Mouse (Mus musculus) WW6 (cell line): ENCODE measurements at regions not wholly inside any gene's neighbourhood (a gene's known extent, or its start where the extent isn't known, plus 50 kb on each side); places are given as distances from the start of the nearest gene placed in this dataset.
A peak's percentile ranks its signal among the peaks of the same experiment; 100 is the strongest.

Experiments used
- DNase-seq: peaks from one replicate; pipeline ENCODE4 v3.0.0-alpha.2; 2013; ENCODE audit warnings: low read depth, low spot score

- no peak for DNase-seq
Observed at GRCm38 (mm10) chr17:79498321-79498720, 113.3 kb upstream of the Rmdn2 start.

DNA sequence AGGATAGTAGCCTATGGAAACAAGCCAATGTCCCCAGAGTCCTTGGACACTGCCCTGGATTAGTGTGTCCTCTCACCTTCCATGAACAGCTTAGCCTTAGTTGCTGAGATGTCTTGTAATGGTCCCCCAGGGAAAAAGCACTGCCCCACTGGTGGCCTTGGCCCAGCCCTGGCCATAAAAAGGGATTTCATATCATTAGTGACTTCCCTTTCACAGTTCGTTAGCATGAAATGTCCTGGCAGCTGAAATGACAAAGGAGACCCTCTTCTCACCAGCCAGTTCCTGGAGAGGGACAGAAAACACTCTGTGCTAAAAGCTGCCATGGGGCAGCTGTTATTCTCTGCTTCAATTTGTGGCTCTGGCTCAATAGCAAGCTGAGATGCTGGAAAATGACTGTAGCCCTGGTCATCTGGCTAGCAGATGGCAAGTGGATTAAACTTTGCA, 110.6 kb upstream of the Rmdn2 start:
- DNase-seq = no peak

- DNase-seq = no peak
Observed at GRCm38 (mm10) chr17:79501926-79502325, 109.7 kb upstream of the Rmdn2 start.

GRCm38 (mm10) chr17:79503037-79503436, 108.6 kb upstream of the Rmdn2 start:
- DNase-seq = no peak

GRCm38 (mm10) chr17:79504209-79504608, 107.5 kb upstream of the Rmdn2 start:
- DNase-seq = no peak

DNA sequence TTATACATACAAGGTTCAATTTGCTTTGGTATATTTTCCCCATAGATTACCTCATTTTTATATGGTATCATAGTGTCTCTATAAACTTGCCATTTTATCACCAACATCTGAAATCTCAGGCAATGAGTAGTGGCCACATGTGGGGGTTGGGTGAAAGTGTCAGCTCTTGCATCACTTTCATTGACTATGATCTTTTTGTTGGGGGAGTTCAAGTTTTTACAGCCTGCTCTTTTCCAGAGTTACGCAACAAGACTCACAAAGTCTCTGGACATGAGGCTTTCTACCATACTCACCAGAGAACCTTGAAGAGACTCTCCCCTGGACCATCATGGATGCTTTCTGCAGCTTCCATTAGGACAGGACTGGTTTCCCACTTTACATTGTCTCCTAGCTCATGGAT, 106.1 kb upstream of the Rmdn2 start:
- DNase-seq = no peak

DNA sequence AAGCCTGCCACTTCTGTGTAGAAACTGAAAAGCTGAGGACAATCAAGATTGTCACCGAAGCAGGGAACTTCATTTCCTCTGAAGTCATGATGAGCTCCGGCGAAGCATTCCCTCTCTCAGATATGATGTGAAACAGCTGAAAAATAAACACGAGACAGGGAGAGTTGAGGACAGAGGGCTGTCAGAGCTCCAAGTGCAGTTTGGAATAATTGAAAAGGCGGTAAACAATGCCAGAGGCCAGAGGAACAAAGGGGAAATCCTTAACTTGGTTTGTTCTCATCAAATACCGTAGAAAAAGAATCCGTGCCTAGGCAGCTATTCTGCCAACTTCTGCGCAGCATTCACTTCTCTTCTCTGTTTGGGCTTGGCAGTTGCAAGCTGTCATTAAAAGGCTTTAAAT, 102.4 kb upstream of the Rmdn2 start:
- no peak for DNase-seq

- DNase-seq = no peak
Observed at GRCm38 (mm10) chr17:79509957-79510710, 101.5 kb upstream of the Rmdn2 start.

GRCm38 (mm10) chr17:79511218-79511617, 100.4 kb upstream of the Rmdn2 start:
- no peak for DNase-seq

DNA sequence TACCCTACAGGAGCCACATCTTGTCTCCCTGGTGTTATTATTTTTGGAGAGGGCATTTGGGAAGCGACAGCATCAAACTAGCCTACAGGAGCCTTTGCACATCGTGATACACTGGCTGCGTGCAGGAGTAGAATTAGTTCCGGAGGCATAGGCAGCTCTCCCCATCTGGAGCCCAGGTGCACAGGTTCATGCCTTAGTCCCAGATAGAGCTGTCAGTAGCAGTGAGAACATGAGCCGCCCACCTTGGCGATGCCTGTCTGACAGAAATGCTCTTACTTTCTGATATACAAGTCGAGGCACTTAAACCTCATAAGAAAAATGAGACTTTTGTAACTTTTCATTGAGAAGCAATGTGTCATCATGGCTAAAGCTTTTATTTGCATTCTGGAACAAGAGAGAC, 97.6 kb upstream of the Rmdn2 start:
- DNase-seq = no peak

GRCm38 (mm10) chr17:79518185-79518584, 93.5 kb upstream of the Rmdn2 start:
- peak; percentile 16 for DNase-seq

DNA sequence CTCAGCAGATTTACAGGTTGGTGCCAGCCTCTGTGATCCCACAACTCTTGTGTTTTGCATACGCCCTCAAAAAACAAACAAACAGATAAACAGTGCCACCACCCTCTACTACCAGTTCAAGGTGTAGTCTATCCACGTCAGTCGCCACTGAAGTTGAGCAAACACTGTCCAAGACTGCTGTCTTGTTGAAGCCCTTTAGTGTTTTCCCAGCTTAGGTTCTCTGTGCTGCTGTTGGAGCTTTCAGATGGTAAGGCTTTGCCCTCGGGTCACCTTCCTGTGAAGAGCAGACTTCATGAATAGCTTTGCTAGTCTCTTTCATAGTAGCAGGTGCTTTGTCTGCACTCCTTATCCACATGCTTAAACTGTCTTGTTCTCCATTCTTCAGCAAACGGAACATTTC, 93.0 kb upstream of the Rmdn2 start:
- no peak for DNase-seq

DNA sequence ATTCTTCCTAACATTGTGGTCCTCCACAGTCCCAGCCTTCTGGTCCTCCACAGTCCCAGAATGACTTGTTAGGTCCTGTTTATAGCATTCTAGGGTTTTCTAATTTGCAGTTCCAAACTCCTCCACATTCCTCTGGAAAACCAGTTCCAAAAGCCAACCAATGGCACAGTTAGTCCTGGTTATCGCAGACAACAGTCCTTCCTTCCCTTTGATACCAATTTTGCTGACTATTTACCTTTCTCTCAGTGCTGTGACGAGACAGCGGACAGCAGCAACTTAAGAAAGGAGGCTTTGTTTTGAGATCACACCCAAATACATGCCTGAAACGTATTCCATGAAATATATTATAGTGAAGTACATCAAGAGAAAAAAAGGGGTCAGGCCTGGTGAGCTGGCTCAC, 92.3 kb upstream of the Rmdn2 start:
- DNase-seq = no peak

DNA sequence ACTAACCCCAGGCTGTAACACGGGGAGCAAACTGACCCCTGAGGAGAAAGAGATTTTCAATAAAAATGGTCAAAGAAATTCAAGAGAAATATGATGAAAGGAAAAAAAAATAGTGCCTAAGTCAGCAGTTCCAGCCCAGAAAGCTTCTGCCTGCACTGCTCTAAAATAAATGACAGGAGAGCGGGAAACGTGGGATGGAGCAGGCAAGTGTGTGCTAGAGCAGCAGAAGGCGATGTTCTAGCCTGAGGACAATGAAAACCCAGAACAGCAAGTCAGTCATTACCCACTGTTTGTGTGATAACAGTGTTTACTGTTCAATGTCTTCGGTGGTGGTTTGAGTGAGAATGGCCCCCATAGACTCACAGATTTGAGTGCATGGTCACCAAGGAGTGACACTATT, 91.4 kb upstream of the Rmdn2 start:
- DNase-seq = no peak

DNA sequence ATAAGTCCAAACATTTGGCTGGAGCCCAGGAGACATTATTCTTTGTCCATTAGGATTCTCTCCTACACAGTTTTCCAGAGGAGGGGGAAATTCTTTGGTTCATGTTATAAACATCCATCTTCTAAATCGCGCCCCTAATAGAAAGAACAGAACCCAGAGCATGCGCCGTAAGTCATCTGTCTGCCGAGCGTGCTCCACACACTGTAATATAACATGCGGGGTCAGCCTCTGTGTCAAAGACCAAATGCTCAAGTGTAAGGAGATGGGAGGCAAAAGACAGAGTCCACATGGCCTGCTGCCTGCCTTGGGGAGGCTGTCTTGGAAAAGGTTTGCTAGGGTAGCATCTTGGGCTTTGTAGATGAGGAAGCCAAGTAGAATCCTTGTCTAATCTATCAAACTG, 90.0 kb upstream of the Rmdn2 start:
- DNase-seq = no peak

GRCm38 (mm10) chr17:79523230-79523629, 88.4 kb upstream of the Rmdn2 start:
- DNase-seq = no peak

DNA sequence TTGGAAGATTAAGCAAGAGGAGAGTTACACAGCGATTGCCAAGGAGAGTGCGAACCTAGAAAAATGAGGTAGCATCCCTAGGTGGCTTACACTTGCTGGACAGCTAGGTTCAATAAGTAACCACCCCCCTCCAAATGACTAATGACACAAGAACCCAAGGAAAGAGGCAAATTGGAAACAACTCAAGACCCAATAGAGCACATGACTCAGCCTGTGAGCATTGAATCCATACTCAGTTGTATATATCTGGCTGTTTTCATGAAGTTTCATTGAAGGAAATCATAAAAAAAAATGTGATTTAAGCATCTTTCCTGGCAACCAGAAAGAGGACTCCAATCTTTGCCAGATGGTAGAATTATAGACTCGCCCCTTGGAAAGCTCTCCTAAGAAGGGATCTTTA, 84.3 kb upstream of the Rmdn2 start:
- no peak for DNase-seq

DNA sequence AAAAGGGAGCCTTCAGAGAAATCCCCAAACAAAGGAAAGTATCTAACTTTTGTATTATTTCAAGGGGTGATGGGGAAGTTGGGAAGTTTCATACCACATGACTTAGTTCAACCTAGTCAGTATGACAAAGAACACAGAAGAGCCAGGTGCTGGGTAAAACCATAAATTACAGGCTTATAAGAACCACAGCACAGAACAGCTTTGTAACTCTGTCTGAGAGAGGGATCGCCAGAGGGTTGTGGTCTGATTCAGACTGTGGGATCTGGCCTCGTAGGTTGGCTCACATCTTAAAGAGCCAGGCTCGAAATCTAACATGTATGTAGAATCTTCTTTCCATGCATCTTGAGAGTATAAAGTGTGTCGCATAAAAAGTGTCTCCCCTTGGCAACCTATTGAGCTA, 75.1 kb upstream of the Rmdn2 start:
- no peak for DNase-seq

DNA sequence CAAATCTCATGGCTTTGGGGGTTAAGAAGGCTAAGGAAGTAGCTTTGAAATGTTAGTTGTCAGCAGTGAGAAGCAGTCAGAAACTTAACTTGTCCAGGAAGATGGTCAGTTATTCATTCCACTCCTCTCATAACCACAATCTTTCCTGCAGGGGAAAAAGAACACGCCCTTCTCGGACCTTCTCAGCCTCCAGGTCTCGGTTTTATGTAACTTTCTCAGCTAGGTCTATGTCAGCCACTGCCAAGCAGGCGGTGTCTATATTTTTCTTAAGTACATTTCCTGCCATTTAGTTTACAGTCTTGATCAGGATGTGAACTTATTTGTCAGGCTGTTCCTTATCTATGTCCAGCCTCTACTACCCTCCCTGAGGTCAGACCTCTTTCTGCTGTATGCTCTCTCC, 72.9 kb upstream of the Rmdn2 start:
- no peak for DNase-seq

- no peak for DNase-seq
Observed at GRCm38 (mm10) chr17:79540038-79540437, 71.6 kb upstream of the Rmdn2 start.

DNA sequence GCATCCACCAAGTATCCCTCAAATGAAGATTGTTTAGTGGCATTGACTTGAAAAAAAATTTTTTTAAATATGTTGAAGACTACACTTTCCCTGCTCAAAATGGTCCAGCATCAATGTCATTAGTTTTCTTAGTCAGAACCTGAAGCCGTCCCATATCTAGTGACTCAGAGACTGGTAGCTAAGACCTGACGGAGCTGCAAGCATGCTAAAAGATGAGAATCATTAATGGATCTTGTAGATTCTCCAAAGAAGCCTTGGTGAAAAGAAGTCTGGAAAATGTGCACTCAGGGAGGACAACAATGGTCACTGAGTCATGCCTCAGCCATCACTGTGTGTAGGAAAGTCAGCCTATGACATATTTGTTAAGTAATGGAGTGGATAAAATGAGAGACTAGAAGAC, 71.2 kb upstream of the Rmdn2 start:
- no peak for DNase-seq

DNA sequence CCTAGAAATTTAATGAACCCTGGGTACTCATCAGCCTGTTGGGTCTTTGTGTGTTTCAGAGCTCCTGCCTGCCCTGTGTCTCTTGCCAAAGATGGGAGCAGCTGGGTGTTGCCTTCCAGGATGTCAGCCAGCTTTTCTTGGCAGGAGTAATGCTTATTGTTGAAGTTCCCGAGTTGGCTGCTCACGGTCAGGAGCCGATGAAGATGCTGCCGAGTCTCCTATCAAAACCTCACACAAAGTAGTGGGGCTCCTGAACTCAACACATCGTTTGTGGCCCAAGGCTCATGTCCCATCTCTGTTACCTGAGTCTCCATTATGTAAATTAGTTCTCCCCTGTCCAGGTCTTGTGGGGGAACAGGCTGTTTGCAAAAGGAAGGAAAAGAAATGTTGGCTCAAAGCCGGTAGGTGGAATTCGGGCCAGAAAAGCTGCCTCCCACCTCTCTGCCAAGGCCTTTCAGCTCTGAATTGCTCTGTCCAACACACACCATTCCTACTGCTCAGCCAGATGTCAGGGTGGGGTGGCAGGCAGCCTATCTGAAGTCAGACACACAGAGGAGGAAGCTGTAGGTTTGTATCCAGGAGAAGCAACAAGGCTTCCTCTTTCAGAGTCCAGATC, 67.6 kb upstream of the Rmdn2 start:
- no peak for DNase-seq

DNA sequence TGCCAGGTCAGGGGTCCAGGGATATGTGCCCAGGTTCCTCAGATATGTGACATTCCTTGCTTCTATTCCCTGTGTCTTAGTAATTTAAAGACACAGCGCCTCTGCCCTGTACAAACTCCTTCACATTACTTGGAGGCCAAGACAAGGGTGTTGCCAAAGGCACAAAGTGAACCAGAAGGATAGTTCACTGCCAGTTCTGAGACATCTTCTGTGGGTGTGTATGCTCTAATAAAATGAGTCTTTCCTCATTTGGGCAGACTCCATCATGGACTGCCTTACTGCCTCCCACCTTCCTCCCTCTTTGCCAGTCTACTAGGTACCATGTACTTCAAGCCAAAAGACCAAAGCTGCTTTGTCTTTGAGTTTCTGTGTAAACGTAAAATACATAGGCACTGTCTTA, 65.8 kb upstream of the Rmdn2 start:
- DNase-seq = no peak

- DNase-seq = no peak
Observed at GRCm38 (mm10) chr17:79547075-79547474, 64.6 kb upstream of the Rmdn2 start.
